Mouse (Mus musculus) liver, adult 2 months (tissue): ENCODE measurements around the gene Ssh2. TPM values are rescaled to one million over a fixed set of nuclear protein-coding genes. Genes with fewer than 3 reads are reported as not detected.
A peak's percentile ranks its signal among the peaks of the same experiment; 100 is the strongest.

Experiments
- DNase-seq: peaks from one replicate; pipeline ENCODE4 v3.0.0-alpha.2; 2011; ENCODE audit warnings: low read depth, low spot score; ENCODE audit errors: extremely low read depth
- H3K27ac ChIP-seq: fragments of 200-500 bp; replicated peaks from 2 replicates; pipeline ENCODE4 v1.5.1; 2012; ENCODE audit warnings: low read depth, mild to moderate bottlenecking, control low read depth, inconsistent platforms, low read length; ENCODE audit not compliant: insufficient read depth
- H3K27me3 ChIP-seq: fragments of 200-500 bp; 2 replicates; pipeline ENCODE4 v1.6.1; 2012; ENCODE audit warnings: mild to moderate bottlenecking, moderate library complexity, low read length, inconsistent platforms; ENCODE audit not compliant: control insufficient read depth, insufficient read depth
- H3K36me3 ChIP-seq: fragments of 200-500 bp; 2 replicates; pipeline ENCODE4 v1.6.1; 2012; ENCODE audit warnings: low read length, inconsistent platforms; ENCODE audit not compliant: control insufficient read depth, insufficient read depth
- H3K4me1 ChIP-seq: fragments of 200-500 bp; 2 replicates; pipeline ENCODE4 v1.6.1; 2011; ENCODE audit warnings: low read length; ENCODE audit not compliant: control insufficient read depth, insufficient read depth
- H3K4me3 ChIP-seq: fragments of 200-500 bp; 2 replicates; pipeline ENCODE4 v1.5.1; 2011; ENCODE audit warnings: low read depth, mild to moderate bottlenecking, control low read depth, low read length, moderate library complexity; ENCODE audit not compliant: insufficient read depth
- H3K79me2 ChIP-seq: fragments of 200-500 bp; 2 replicates; pipeline ENCODE4 v1.6.1; 2012; ENCODE audit warnings: inconsistent platforms, mild to moderate bottlenecking, low read length, moderate library complexity; ENCODE audit not compliant: control insufficient read depth, insufficient read depth
- H3K9ac ChIP-seq: fragments of 200-500 bp; 2 replicates; pipeline ENCODE4 v1.6.1; 2012; ENCODE audit warnings: low read depth, mild to moderate bottlenecking, control low read depth, inconsistent platforms, low read length
- CTCF ChIP-seq: fragments of 200-500 bp; IDR thresholded peaks from 2 replicates; pipeline ENCODE4 v1.5.1; 2011; ENCODE audit warnings: low read depth, low read length, control low read depth
- POLR2A ChIP-seq: fragments of 200-500 bp; IDR thresholded peaks from 2 replicates; pipeline ENCODE4 v1.6.1; 2011; ENCODE audit warnings: low read length, control low read depth; ENCODE audit not compliant: insufficient read depth; ENCODE audit errors: extremely low read depth
- WGBS: fragments of 180-500 bp; shearing (Covaris S2); methylation state at CpG from one replicate; pipeline ENCODE4 v1.1.7; 2018; 5-methylcytosine and 5-hydroxymethylcytosine counted together
- polyA plus RNA-seq: library from polyadenylated mRNA; depleted of rRNA; stranded (reverse); fragments of >200 nt; gene quantifications from 2 replicates; pipeline ENCODE4 v1.2.3, GENCODE M21; 2012
- total RNA-seq: library from RNA; depleted of rRNA; stranded (reverse); fragments of >200 nt; gene quantifications from 2 replicates; pipeline ENCODE4 v1.2.3, GENCODE M21; 2014

The Ssh2 gene
- total and polyA plus RNA-seq, 2 experiments = 3.7 to 20.1 TPM

GRCm38 (mm10) chr11:77483510-77484255 is 267.6 kb downstream of the Ssh2 start:
- WGBS = 66% methylated on average over 11 of the region's 11 CpGs
- no peak for DNase-seq
- no peaks in the 10 kb centered on the region for H3K4me1 ChIP-seq
- no peak overlapping the region for H3K4me3 ChIP-seq
- H3K79me2 ChIP-seq = 0 out of 2 replicates have a peak, but pooled peaks cover 5% of the 10 kb centered on the region
- no peaks in the 10 kb centered on the region for H3K27me3 ChIP-seq
- H3K36me3 ChIP-seq = no peaks in the 10 kb centered on the region
- H3K27ac ChIP-seq = no peak overlapping the region
- TF ChIP-seq POLR2A = no peak
- no peak for TF ChIP-seq CTCF
- H3K9ac ChIP-seq = no peak overlapping the region

- Histone ChIP-seq H3K36me3 (no peaks in the 10 kb centered on the region), H3K27ac (no peak overlapping the region), H3K9ac (no peak overlapping the region), H3K79me2 (0 out of 2 replicates have a peak, but pooled peaks cover 5% of the 10 kb centered on the region), H3K4me1 (peaks cover 4% of the 10 kb centered on the region; the same call in 1 of the 2 replicates), H3K4me3 (no peak overlapping the region), H3K27me3 (no peaks in the 10 kb centered on the region)
- TF ChIP-seq CTCF (no peak), POLR2A (no peak)
- WGBS = 89% methylated on average over 6 of the region's 6 CpGs
- DNase-seq = no peak
Observed at GRCm38 (mm10) chr11:77485229-77485628, 269.1 kb downstream of the Ssh2 start.

- peaks cover 9% of the 10 kb centered on the region; the same call in 1 of the 2 replicates for H3K4me1 ChIP-seq
- WGBS = 75% methylated on average over 5 of the region's 5 CpGs
Observed at GRCm38 (mm10) chr11:77486798-77487197, 270.7 kb downstream of the Ssh2 start.

GRCm38 (mm10) chr11:77488771-77489581 is 272.9 kb downstream of the Ssh2 start:
- Histone ChIP-seq H3K4me1 (peaks cover 12% of the 10 kb centered on the region; the same call in 1 of the 2 replicates), H3K27ac (no peak overlapping the region), H3K4me3 (peak overlapping the region; percentile 57), H3K9ac (peak overlapping the region; percentile 76), H3K36me3 (no peaks in the 10 kb centered on the region), H3K79me2 (peaks cover 3% of the 10 kb centered on the region; the same call in 1 of the 2 replicates), H3K27me3 (no peaks in the 10 kb centered on the region)
- TF ChIP-seq CTCF = no peak
- TF ChIP-seq POLR2A = no peak
- 16% methylated on average over 55 of the region's 55 CpGs for whole genome bisulfite sequencing
- no peak for DNase-seq

More at GRCm38 (mm10) chr11:77486798-77487197, 270.7 kb downstream of the Ssh2 start:
- Histone ChIP-seq H3K4me3 (no peak overlapping the region), H3K27ac (no peak overlapping the region), H3K27me3 (no peaks in the 10 kb centered on the region), H3K79me2 (0 out of 2 replicates have a peak, but pooled peaks cover 5% of the 10 kb centered on the region), H3K36me3 (no peaks in the 10 kb centered on the region), H3K9ac (no peak overlapping the region)
- TF ChIP-seq POLR2A = no peak
- no peak for TF ChIP-seq CTCF
- no peak for DNase-seq

- DNase-seq = peak; percentile 56
- Histone ChIP-seq H3K4me3 (peak within 1 kb of the TSS; percentile 70), H3K36me3 (no peaks in the 10 kb centered on the region), H3K27me3 (no peaks in the 10 kb centered on the region), H3K4me1 (peaks cover 16% of the 10 kb centered on the region), H3K79me2 (peaks cover 3% of the 10 kb centered on the region; the same call in 1 of the 2 replicates), H3K27ac (no peak within 1 kb of the TSS), H3K9ac (peak within 1 kb of the TSS; percentile 76)
- WGBS = 6% methylated on average over 70 of the region's 87 CpGs
- no peak for TF ChIP-seq CTCF
- no peak for TF ChIP-seq POLR2A
Observed at GRCm38 (mm10) chr11:77489591-77490235, 273.6 kb downstream of the Ssh2 start, which contains the start of gene Ankrd13b. TSS of gene Ankrd13b (minus strand) at chr11:77489678.
